Mouse (Mus musculus) kidney, adult 2 months (tissue): ENCODE measurements around the gene Col6a4.

Source experiments
- CTCF ChIP-seq: fragments of 200-500 bp; conservative IDR thresholded peaks from 2 replicates; pipeline ENCODE4 v1.5.1; 2011; ENCODE audit warnings: low read depth, mild to moderate bottlenecking, control low read depth, low read length, moderate library complexity, mixed read lengths; ENCODE audit not compliant: insufficient read depth, insufficient read length
- POLR2A ChIP-seq: fragments of 200-500 bp; IDR thresholded peaks from one replicate; pipeline ENCODE4 v1.6.1; 2011; ENCODE audit warnings: low read depth, low read length, control low read depth

DNA sequence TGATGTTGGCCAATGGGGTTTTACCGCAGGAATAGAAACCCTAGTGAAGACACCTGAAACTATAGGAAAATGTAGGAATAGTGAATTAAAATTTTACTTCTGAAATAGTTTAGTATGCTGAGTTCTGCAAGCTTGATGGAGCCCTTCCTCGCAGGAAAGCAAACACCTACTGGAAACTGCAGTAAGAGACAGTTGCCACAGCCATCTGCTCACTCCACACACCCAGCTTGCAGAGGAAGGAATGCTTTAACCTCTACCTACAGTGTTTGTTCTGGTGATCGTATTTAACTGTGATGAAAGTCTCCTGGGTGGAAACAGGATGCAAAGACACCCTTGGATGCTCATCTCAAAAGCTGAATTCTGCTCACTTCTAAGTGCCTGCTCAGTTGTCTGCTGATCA is 149.0 kb downstream of the Col6a4 start:
- TF ChIP-seq CTCF: no peak
- no peak for TF ChIP-seq POLR2A
